Mouse (Mus musculus): ENCODE data around the gene Rnf215.
A peak's percentile ranks its signal among the peaks of the same experiment; 100 is the strongest.
"Not testable (repeated sequence)": the region's sequence is repeated elsewhere in the genome, so short reads cannot be mapped to it uniquely, and the experiment has no call there.

Rnf215 gene

DNA sequence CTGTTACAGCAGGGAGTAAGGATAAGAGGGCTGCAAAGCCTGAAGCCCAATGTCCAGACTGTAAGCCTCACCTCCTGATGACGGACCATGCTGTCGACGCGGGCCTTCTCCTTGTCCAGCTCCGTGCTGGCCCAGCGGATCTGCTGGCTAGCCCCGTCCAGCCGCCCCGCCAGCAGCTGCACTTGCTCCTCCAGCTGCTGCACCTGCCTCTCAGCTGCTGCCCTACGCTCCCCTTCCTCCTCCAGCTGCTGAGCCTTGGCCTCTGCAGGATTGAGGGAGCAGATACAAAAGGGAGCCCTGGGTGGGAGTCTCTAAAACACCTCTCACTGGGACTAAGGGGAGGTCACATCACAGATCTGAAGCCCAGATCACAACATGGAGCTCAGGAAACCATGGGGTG is 12.1 kb downstream of the Rnf215 start:
- DNase-seq (ENCODE audit: low spot score in 2 of 2), result no peak

- DNase-seq (ENCODE audit: low spot score in 2 of 2), result no peak
These were observed 13.1 kb downstream of the Rnf215 start for GRCm38 (mm10) chr11:4148120-4148519.

GRCm38 (mm10) chr11:4148536-4149156 is 13.6 kb downstream of the Rnf215 start:
- DNase-seq (ENCODE audit: low spot score in 2 of 2), result no peak

DNA sequence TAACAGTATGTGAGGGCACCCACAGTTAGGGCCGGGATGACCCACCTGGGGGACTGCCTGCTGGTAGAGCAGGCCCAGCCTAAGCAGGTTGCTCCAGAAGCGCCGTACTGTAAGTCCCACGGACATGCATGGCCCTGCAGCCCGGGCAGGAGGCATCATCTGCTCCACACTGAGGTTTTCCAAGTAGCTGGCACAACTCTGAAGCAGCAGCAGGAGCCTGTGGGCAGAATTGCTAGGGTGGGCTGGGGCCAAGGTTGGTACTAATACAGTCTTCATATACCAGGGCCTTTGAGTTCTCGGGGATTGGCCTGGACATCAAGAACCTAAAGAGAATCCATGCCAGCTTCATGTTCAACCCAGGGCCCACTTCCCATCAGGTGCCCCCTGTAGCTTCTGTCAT is 14.9 kb downstream of the Rnf215 start:
- no peak for DNase-seq (ENCODE audit: low spot score in 2 of 2)

DNA sequence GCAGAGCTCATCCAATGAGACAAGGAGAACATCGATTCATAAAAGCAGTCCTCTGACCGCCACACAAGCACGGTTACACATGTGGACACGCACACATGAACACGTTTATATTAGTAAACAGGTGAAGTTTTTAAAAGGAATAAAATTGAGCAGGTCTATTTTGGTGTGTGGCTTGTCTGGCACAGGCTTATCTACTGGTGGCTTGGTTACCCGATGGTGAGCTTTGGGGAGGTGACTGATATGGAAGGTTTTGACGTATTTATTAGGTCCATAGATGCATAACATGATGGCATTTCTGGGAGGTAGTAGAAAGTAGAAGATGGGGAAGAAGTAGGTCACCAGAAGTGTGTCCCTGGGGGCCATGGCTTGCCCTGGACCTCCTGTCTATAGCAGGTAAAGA is 18.7 kb downstream of the Rnf215 start:
- DNase-seq (ENCODE audit: low spot score in 2 of 2), result no peak

- DNase-seq (ENCODE audit: low spot score in 2 of 2), result no peak
These were observed 20.6 kb downstream of the Rnf215 start for GRCm38 (mm10) chr11:4155641-4156040.

- no peak for DNase-seq (ENCODE audit: low spot score in 2 of 2)
These were observed 23.7 kb downstream of the Rnf215 start for GRCm38 (mm10) chr11:4158676-4159075.

GRCm38 (mm10) chr11:4159808-4160708 is 25.1 kb downstream of the Rnf215 start, which contains the start of the genes Ccdc157 and Sf3a1:
Gene Ccdc157, minus strand, starts transcription at chr11:4160293.
Gene Sf3a1, plus strand, starts transcription at chr11:4160350.
- peak; percentile 94 to 96 for DNase-seq (ENCODE audit: low spot score in 2 of 2)

GRCm38 (mm10) chr11:4160758-4161480 is 25.9 kb downstream of the Rnf215 start:
- no peak for DNase-seq (ENCODE audit: low spot score in 2 of 2)

DNA sequence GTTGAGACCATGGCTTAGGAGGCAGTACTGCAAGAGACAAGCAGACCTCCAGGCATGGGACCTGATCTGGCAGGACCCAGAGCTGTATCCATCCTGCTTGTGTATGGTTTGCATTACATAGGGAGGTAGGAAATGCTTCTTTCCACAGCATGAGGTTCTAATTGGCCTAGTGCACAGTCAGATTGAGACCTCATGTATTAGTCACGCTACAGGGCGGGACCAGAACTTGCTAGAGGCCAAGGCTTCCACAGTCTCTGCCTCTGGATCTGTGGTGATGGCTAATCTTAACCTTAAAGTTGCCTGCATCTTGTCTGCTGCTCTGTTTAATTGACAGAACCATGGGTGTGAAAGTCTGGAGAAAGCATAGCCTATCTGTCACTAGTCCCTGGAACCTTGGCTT is 29.7 kb downstream of the Rnf215 start:
- no peak for DNase-seq (ENCODE audit: low spot score in 2 of 2)

DNA sequence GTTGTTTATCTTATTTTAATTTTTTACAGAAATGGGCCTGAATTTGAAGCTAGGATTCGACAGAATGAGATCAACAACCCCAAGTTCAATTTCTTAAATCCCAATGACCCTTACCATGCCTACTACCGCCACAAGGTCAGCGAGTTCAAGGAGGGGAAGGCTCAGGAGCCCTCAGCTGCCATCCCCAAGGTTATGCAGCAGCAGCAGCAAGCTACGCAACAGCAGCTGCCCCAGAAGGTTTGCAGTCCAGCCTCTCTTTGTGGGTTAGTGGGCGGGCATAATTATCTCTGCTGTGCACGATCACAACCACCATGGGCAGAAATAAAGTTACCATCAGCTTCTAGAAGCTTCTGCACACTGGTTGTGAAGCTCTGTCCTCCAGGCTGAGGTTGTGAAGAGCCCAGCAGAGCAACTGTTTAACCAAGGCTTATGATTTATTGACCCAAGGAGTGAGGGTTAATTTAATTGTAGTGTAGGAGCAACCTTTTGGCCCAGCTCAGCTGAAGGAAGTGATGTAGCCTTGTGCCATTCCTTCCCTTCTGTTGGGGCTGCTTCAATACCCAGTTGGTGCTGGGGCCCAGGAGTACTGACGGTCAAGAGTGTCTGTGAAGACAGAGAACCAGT is 31.6 kb downstream of the Rnf215 start:
- no peak for DNase-seq (ENCODE audit: low spot score in 2 of 2)

DNA sequence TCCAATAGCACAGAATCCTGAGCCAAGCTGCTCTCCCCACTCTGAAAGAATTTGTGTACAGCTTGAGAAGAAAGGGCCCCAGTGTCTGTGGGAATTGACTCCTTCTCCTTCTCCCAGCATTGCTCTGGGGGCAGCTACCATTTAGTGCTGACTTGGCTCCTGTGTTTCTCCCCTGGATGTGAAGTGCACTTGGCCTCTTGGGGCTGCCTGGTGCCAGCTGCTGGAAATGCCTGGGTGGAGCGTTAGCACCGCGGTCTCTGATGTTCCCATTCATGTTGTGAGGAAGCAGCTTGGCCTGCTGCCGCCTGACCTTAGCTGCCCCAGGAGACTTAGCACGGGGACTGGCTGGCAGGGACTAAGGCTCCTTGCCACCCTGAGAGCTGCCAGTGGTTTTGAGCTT is 39.6 kb downstream of the Rnf215 start:
- peak; percentile 34 to 68 for DNase-seq (ENCODE audit: low spot score in 2 of 2)

DNA sequence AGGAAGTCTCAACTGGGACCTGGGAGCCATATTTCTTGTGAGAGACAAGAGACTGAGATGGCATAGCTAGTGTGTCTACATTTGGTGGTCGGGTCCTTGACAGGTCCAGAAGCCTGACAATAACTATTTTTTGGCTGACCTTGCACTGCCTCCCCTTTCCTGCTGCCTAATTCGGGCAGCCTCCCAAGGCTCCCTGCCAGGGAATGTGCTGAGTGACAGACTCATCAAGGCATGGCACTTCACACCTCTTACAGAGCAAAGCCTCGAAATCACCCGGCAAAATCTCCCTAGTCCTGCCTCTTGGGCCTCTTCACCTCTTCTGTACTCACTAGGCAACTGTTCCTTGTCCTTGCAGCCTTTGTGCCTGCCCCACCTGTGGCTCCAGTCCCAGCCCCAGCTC is 42.7 kb downstream of the Rnf215 start:
- no peak for DNase-seq (ENCODE audit: low spot score in 2 of 2)

- no peak for DNase-seq (ENCODE audit: low spot score in 2 of 2)
These were observed 47.1 kb downstream of the Rnf215 start for GRCm38 (mm10) chr11:4182061-4182460.

DNA sequence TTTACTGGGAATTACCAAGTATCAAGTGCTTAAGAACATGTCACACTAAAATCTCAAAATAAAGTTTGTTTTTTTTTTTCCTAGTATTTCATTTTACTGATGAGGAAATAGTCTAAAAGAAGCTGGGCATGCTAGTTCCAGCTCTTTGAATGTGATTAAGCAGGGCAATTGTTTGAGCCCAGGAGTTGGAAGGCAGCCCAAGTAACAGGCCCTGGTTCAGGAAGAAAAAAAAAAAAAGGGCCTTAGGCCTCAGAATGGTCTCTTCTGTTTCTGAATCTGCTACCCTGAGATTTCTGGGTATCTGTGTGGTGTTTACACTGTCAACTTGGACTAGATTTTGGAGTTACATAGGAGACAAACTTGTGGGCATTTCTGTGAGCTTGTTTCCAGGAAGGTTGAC is 48.5 kb downstream of the Rnf215 start:
- DNase-seq (ENCODE audit: low spot score in 2 of 2), result no peak

DNA sequence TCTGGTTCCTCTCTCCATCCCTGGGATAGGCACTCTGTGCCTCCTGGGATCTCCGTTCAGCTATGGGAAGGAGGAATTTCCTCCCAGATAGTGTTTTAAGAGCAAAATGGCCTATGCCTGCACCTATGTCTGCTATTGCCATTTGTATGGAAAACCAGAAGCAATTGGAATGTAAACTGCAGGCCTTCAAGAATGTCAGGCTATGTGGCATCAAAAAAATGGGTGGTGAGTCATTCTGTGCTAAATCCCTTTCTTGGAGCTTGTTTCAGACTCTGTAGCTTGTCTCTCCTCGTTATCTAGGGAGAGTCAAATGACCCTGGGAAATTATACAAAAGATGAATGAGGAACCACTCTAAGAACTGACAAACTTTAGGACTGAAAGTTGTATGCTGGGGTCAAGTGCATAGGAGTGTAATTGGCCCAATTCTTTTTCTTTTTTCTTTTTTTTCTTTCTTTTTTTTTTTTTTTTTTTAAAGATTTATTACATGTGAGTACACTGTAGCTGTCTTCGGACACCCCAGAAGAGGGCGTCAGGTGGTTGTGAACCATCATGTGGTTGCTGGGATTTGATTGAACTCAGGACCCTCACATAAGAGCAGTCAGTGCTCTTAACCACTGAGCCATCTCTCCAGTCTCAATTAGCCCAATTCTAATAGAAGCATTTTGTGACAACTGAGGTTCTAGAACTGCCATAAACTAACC is 49.4 kb downstream of the Rnf215 start:
- no peak for DNase-seq (ENCODE audit: low spot score in 2 of 2)

- DNase-seq (ENCODE audit: low spot score in 2 of 2), result not testable (repeated sequence)
These were observed 50.5 kb downstream of the Rnf215 start for GRCm38 (mm10) chr11:4185480-4185879.

DNA sequence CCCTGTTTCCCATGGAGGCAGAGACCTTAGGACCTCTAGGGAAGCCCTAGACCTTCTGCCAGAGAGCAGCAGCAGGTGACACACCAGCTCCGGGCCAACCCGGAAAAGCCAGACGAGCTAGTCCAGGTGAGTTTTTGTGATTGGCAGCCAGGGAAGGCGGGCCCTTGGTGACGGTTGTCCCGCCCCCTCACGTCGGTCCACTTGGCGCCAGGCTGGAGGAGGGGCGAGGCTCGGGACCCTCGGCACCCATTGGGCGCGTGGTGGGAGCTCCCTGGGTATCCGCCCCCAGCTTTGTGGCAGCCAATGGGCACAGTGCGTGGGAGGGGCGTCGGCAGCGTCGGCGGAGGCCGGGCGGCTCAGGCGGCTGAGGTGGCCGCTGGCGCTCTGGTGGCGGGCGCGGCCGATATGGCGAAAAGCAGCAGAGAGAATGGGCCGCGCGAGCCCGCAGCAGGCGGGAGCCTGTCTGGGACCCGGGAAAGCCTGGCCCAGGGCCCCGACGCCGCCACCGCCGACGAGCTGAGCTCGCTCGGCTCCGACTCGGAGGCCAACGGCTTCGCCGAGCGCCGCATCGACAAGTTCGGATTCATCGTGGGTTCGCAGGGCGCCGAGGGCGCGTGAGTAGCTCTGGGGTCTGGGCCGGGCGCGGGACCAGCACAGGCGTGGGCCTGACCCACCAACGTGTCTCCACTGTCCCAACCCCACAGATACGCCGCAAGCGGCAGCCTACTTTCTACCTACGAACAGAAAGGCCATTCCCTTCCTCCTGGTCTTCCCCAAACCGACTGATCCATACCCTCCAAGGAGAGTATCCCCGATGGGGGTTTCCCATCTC is 51.7 kb downstream of the Rnf215 start, which contains the start of gene Tbc1d10a:
Gene Tbc1d10a, plus strand, starts transcription at position 304 of the 832 bp plus-strand sequence.
- DNase-seq (ENCODE audit: low spot score in 2 of 2), result peak; percentile 97 to 98

DNA sequence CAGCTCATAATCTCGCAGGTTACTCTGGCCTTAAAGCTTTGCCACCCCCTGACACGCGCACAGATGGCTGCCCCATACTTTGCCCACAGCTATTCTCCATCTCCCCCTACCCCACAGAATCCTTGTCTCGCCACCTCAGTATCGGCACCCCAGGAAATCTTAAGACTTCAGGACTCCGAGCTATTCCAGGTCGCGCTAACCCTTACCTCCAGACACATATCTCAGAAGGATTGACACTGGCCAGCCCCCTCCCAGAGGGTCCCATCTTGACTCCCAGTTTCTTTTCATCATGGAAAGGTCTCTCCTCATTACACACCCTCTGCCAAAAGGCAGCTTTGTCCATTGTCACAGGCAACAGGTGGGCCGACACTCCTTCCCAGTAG is 52.3 kb downstream of the Rnf215 start:
- no peak for DNase-seq (ENCODE audit: low spot score in 2 of 2)

DNA sequence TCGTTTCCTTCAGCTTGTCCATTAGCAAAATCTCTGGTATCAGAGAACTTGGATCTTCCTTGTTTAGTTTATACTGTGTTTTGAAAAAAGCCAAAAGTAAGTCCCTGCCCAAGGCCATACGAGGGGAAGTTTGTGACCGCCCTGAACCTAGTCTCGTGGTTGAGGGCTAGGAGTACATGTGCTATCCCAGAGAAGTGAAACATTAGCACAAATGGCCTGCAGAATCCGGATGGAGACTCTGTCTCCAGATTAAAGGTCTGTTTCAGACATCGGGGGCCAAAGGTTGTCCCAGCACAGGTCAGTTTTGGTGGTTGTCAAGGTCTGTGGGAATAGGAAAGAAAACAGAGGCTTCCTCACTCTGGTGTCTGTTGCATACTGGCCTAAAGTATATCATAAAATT is 54.2 kb downstream of the Rnf215 start:
- no peak for DNase-seq (ENCODE audit: low spot score in 2 of 2)

Measured in right cerebral cortex, adult 2 months (tissue).